Comparison of ENCODE assay signal across 11 mouse cellular contexts in genomic region chr3:98355344-98356025, GRCm38 (mm10). TPM values are rescaled to one million over a fixed set of nuclear protein-coding genes. Genes with fewer than 3 reads are reported as not detected.
DNase-seq lines count a peak whose midpoint lies in the region; ATAC-seq and TF ChIP-seq lines count a peak whose summit lies in the region.
"Had no signal": no experiment of that assay in that cellular context is flagged by ENCODE, and none has a peak within 500 bp of the region (broad histone marks: within the 10 kb centered on the region; RNA-seq: fewer than 3 reads in every experiment).

No protein-coding gene starts in this region.

- H3K4me2 ChIP-seq in embryonic facial prominence, embryonic 15.5 days (replicated peaks): no peak overlapping the region
- H3K4me2 ChIP-seq in kidney, postnatal 0 days (ENCODE audit: low read length): no peak overlapping the region
- no peak overlapping the region for H3K4me2 ChIP-seq in neural tube, embryonic 14.5 days (ENCODE audit: low read depth, low read length)

- H3K27ac ChIP-seq in layer of hippocampus, adult 2 months: no peak overlapping the region
- H3K27ac ChIP-seq in embryonic facial prominence, embryonic 15.5 days (replicated peaks): 0 out of 2 replicates have a peak overlapping the region, but pooled peaks have one; percentile 39
- H3K27ac ChIP-seq in kidney, postnatal 0 days: peak overlapping the region; percentile 42; the same call in 1 of the 2 replicates
- H3K27ac ChIP-seq in neural tube, embryonic 14.5 days (ENCODE audit: low read depth, low read length): 0 out of 2 replicates have a peak overlapping the region, but pooled peaks have one; percentile 28

- no peaks in the 10 kb centered on the region for H3K9me3 ChIP-seq in embryonic facial prominence, embryonic 15.5 days (replicated peaks)
- H3K9me3 ChIP-seq in kidney, postnatal 0 days (replicated peaks; ENCODE audit: low read length): no peaks in the 10 kb centered on the region
- H3K9me3 ChIP-seq in neural tube, embryonic 14.5 days (ENCODE audit: control insufficient read depth, low read length): no peaks in the 10 kb centered on the region

- H3K27me3 ChIP-seq in embryonic facial prominence, embryonic 15.5 days: no peaks in the 10 kb centered on the region
- no peaks in the 10 kb centered on the region for H3K27me3 ChIP-seq in kidney, postnatal 0 days (ENCODE audit: insufficient read depth, low read length)
- no peaks in the 10 kb centered on the region for H3K27me3 ChIP-seq in neural tube, embryonic 14.5 days (ENCODE audit: control insufficient read depth, insufficient read depth, low read length)

- peak; percentile 65 for ATAC-seq in embryonic facial prominence, embryonic 15.5 days (ENCODE audit: insufficient number of reproducible peaks, low FRiP score, low TSS enrichment, low read depth)
- ATAC-seq in kidney, postnatal 0 days (replicated peaks; ENCODE audit: low FRiP score, low read depth): peak; percentile 82
- ATAC-seq in neural tube, embryonic 14.5 days (ENCODE audit: low read depth): peak; percentile 78

- H3K4me3 ChIP-seq in layer of hippocampus, adult 2 months: no peak overlapping the region
- no peak overlapping the region for H3K4me3 ChIP-seq in embryonic facial prominence, embryonic 15.5 days (replicated peaks)
- H3K4me3 ChIP-seq in kidney, postnatal 0 days (replicated peaks; ENCODE audit: low read depth, low read length): no peak overlapping the region
- no peak overlapping the region for H3K4me3 ChIP-seq in neural tube, embryonic 14.5 days (ENCODE audit: low read depth, low read length)
- H3K4me3 ChIP-seq: erythroblast, embryonic 14.5 days had no signal

- no peaks in the 10 kb centered on the region for H3K36me3 ChIP-seq in embryonic facial prominence, embryonic 15.5 days
- no peaks in the 10 kb centered on the region for H3K36me3 ChIP-seq in kidney, postnatal 0 days (ENCODE audit: insufficient read depth, low read length)
- no peaks in the 10 kb centered on the region for H3K36me3 ChIP-seq in neural tube, embryonic 14.5 days (ENCODE audit: control insufficient read depth, insufficient read depth, low read length)

- 41% methylated on average over 10 of the region's 10 CpGs for WGBS in embryonic facial prominence, embryonic 15.5 days
- 48% methylated on average over 10 of the region's 10 CpGs for WGBS in kidney, postnatal 0 days
- WGBS in neural tube, embryonic 14.5 days: 59% methylated on average over 10 of the region's 10 CpGs

- TF ChIP-seq CTCF in layer of hippocampus, adult 2 months (conservative IDR thresholded peaks at IDR 0.05): peak; percentile 56
- peak; percentile 44 for TF ChIP-seq CTCF in kidney, postnatal 0 days (IDR thresholded peaks at IDR 0.05; ENCODE audit: low read depth)

- no peak for DNase-seq in layer of hippocampus, adult 2 months (ENCODE audit: low spot score in 2 of 2)
- DNase-seq in layer of hippocampus, adult 9-10 months (ENCODE audit: low spot score): no peak
- peak; percentile 78 for DNase-seq in kidney, postnatal 0 days (ENCODE audit: low spot score)
- no peak for DNase-seq in urinary bladder, postnatal 25 days (ENCODE audit: low spot score)
- no peak for DNase-seq in heart, adult 8-10 months (ENCODE audit: low spot score)
- DNase-seq in frontal cortex, postnatal 10 days (ENCODE audit: low spot score in 2 of 2): no peak
- DNase-seq: heart, postnatal 14 days; left cerebral cortex, postnatal 4 days had no signal

- H3K4me1 ChIP-seq in embryonic facial prominence, embryonic 15.5 days: 0 out of 2 replicates have a peak, but pooled peaks cover 5% of the 10 kb centered on the region
- H3K4me1 ChIP-seq in kidney, postnatal 0 days (replicated peaks; ENCODE audit: insufficient read depth, low read length): no peaks in the 10 kb centered on the region; the same call in 1 of the 2 replicates
- H3K4me1 ChIP-seq in neural tube, embryonic 14.5 days (ENCODE audit: control insufficient read depth, insufficient read depth, low read length): no peaks in the 10 kb centered on the region

- no peak overlapping the region for H3K9ac ChIP-seq in embryonic facial prominence, embryonic 15.5 days
- H3K9ac ChIP-seq in kidney, postnatal 0 days (ENCODE audit: low read depth, low read length): no peak overlapping the region
- H3K9ac ChIP-seq in neural tube, embryonic 14.5 days (replicated peaks; ENCODE audit: low read depth, low read length): no peak overlapping the region

RNA-seq across cellular contexts. Expression of gene Phgdh, which starts 15.7 kb away (rescaled TPM):
- total RNA-seq in layer of hippocampus, adult 2 months (2021): 10 to 100 TPM; 66.8 to 82.0 TPM
- 191 and 194 TPM in 2 replicates for polyA plus RNA-seq in embryonic facial prominence, embryonic 15.5 days (2015; fragmentation: Nextera tagmentation; extraction: Ambion mirVana)
- 312 and 339 TPM in 2 replicates for polyA plus RNA-seq in kidney, postnatal 0 days (2015; fragmentation: Nextera tagmentation; extraction: Ambion mirVana)
- polyA plus RNA-seq in neural tube, embryonic 14.5 days (2014; fragmentation: Nextera tagmentation; extraction: Ambion mirVana): 163 and 176 TPM in 2 replicates
- total RNA-seq in heart, adult 8-10 months (2022): 1 to 10 TPM; 1.1 to 1.8 (median 1.5) TPM

RNA-seq across cellular contexts. Expression of gene Zfp697, which starts 26.8 kb away (rescaled TPM):
- total RNA-seq in layer of hippocampus, adult 2 months (2021): 10 to 100 TPM; 28.5 to 29.1 TPM
- polyA plus RNA-seq in embryonic facial prominence, embryonic 15.5 days (2015; fragmentation: Nextera tagmentation; extraction: Ambion mirVana): 5.6 and 6.0 TPM in 2 replicates
- polyA plus RNA-seq in kidney, postnatal 0 days (2015; fragmentation: Nextera tagmentation; extraction: Ambion mirVana): 19.0 and 19.6 TPM in 2 replicates
- 21.7 and 28.9 TPM in 2 replicates for polyA plus RNA-seq in neural tube, embryonic 14.5 days (2014; fragmentation: Nextera tagmentation; extraction: Ambion mirVana)
- 1 to 10 TPM; 6.9 to 8.7 (median 7.4) TPM for total RNA-seq in heart, adult 8-10 months (2022)
- polyA plus RNA-seq: erythroblast, embryonic 14.5 days had no signal
